Mouse (Mus musculus) small intestine, adult 2 months (tissue): ENCODE measurements around the gene Tbc1d9b.

ENCODE experiments used
- CTCF ChIP-seq: fragments of 200-500 bp; IDR thresholded peaks from 2 replicates; pipeline ENCODE4 v1.5.1; 2012; ENCODE audit warnings: low read depth, mild to moderate bottlenecking, control low read depth, inconsistent platforms, low read length, moderate library complexity, mixed read lengths; ENCODE audit not compliant: insufficient replicate concordance, insufficient read length; ENCODE audit errors: extremely low read depth
- POLR2A ChIP-seq: fragments of 200-500 bp; IDR thresholded peaks from 2 replicates; pipeline ENCODE4 v1.6.1; 2012; ENCODE audit warnings: low read depth, mild to moderate bottlenecking, control low read depth, inconsistent platforms, low read length, moderate library complexity

DNA sequence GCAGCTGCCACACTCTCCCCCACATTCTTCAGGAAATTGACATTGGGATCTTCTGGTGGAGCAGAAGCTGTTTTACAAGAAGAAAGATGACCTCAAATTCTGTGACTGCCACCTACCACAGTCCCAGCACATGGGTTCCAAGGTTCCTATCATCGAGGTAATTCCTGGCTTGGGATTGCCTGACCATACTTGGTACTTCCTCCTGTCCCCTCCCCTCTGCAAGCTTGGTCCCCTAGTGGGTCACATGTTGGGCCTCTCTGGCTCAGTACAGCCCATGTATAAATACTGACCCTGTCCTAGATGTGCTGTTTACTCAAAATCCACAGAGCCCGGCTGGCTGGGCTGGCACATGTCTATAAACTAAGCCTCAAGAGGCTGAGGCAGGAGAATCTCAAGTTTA, 74.8 kb downstream of the Tbc1d9b start:
- TF ChIP-seq CTCF: no peak
- TF ChIP-seq POLR2A: no peak
